Mouse (Mus musculus): ENCODE results near the gene Acap2. TPM values are rescaled to one million over a fixed set of nuclear protein-coding genes. Genes with fewer than 3 reads are reported as not detected.

Gene Acap2
- total and polyA plus RNA-seq, 2 experiments from 2014 or later = 10.9 to 26.7 TPM

DNA sequence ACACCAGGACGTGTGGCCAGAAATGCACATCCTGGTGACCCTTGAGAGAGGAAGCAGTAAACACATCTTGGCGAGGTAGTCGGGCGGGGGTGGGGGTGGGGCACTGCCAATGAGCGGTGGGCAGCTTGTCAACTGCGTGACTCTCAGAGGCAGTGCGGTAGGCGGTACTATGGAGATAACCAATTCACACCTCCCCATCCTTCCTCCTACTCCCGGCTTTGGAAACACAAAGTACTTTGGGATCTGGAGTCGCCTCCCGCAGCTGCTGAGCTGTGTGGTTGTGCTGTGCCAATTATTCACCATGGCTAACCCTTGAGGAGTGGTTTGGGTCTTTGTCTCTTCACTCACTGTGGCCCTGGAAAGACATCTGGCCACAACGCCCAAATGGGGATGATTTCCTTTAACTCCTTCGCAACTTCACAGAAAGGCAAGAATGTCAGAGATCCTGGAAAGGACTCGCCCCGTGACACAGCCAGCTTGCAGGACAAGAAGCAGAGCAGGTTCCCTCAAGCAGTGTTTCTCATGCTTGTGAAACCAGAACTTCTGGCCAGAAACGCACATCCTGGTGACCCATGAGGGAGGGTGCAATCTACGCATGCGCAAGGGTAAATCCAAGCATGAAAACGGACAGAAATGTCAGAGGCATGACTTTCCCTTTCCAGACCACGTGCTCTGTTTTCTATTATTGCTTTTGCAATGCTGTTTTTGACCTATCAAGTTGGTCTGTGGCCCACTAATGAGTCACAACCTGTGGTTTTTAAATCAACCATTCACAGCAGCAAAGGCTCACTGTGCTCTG lies 32.7 kb upstream of the Acap2 start:
- no peaks in the 10 kb centered on the region for H3K9me3 ChIP-seq (ENCODE audit: low read length)
- 38% methylated on average over 20 of the region's 20 CpGs for WGBS
- DNase-seq (ENCODE audit: low spot score) (peak; percentile 32), ATAC-seq (ENCODE audit: low FRiP score) (no peak)
- no peak overlapping the region for H3K27ac ChIP-seq (ENCODE audit: low read depth, low read length)
- no peaks in the 10 kb centered on the region for H3K36me3 ChIP-seq (ENCODE audit: insufficient read depth, low read length)
- peak overlapping the region; percentile 9; the same call in 1 of the 2 replicates for H3K4me3 ChIP-seq (ENCODE audit: low read depth, low read length)
- H3K4me1 ChIP-seq (ENCODE audit: insufficient read depth, low read length) = no peaks in the 10 kb centered on the region
- peak overlapping the region; percentile 28; the same call in 1 of the 2 replicates for H3K4me2 ChIP-seq (ENCODE audit: low read depth, low read length, poor library complexity, severe bottlenecking)
- TF ChIP-seq CTCF (IDR thresholded peaks at IDR 0.05) = no peak
- no peaks in the 10 kb centered on the region for H3K27me3 ChIP-seq (ENCODE audit: insufficient read depth, low read length)
- no peak overlapping the region for H3K9ac ChIP-seq (replicated peaks; ENCODE audit: low read length, poor library complexity, severe bottlenecking)

DNA sequence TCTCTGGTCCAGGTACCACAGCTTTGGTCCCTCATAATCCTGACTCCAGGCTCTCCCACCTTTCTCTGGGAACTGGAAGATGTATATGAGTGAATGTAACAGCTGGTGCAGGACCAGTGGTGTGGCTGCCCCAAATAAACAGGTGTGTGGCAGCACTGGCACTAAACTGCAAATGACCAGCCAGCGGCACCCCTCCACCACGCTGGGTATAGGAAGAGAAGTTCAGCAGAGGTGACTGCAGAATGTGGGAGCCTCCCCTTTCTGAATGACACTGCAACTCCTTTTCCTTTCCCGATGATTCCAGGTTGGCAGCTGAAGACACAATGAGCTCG lies 32.1 kb upstream of the Acap2 start:
- ATAC-seq (ENCODE audit: low FRiP score) (no peak), DNase-seq (ENCODE audit: low spot score) (no peak)
- H3K4me3 ChIP-seq (ENCODE audit: low read depth, low read length) = no peak overlapping the region
- no peaks in the 10 kb centered on the region for H3K27me3 ChIP-seq (ENCODE audit: insufficient read depth, low read length)
- H3K4me2 ChIP-seq (ENCODE audit: low read depth, low read length, poor library complexity, severe bottlenecking) = peak overlapping the region; percentile 28; the same call in 1 of the 2 replicates
- H3K36me3 ChIP-seq (ENCODE audit: insufficient read depth, low read length) = no peaks in the 10 kb centered on the region
- no peaks in the 10 kb centered on the region for H3K9me3 ChIP-seq (ENCODE audit: low read length)
- 55% methylated on average over 4 of the region's 4 CpGs for WGBS
- no peak overlapping the region for H3K27ac ChIP-seq (ENCODE audit: low read depth, low read length)
- H3K9ac ChIP-seq (replicated peaks; ENCODE audit: low read length, poor library complexity, severe bottlenecking) = no peak overlapping the region
- H3K4me1 ChIP-seq (ENCODE audit: insufficient read depth, low read length) = no peaks in the 10 kb centered on the region
- no peak for TF ChIP-seq CTCF (IDR thresholded peaks at IDR 0.05)

DNA sequence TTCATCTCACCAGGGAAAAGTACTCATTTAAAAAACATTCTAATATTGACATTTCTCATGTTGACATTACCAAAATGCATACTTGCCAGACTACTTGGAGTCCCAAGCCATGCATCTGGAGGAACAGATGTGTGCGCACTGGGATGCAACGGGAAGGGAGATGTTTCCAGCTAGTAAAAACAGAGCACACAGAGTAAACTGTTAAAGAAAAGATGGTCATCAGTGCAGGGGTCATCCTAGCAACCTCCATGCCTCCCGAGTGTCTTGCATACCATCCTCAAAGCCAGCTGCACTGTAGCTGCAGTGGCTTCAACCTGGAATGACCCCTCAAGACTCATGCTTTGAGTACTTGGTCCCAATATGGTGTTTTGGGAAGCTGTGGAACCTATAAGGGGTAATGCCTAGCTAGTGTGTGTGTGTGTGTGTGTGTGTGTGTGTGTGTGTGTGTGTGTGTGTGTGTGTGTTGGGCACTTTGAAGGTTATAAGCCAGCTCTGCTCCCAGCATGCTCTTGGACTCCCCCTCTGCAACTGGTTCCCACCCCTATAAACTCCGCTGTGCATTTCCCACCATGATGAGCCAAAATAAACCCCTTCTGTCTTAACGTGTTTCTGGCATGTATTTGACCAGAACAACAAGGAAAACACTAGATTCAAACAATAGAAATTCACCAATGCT lies 31.6 kb upstream of the Acap2 start:
- no peaks in the 10 kb centered on the region for H3K36me3 ChIP-seq (ENCODE audit: insufficient read depth, low read length)
- no peak for DNase-seq (ENCODE audit: low spot score)
- TF ChIP-seq CTCF (IDR thresholded peaks at IDR 0.05) = no peak
- H3K27me3 ChIP-seq (ENCODE audit: insufficient read depth, low read length) = no peaks in the 10 kb centered on the region
- no peak overlapping the region for H3K4me2 ChIP-seq (ENCODE audit: low read depth, low read length, poor library complexity, severe bottlenecking)
- no peaks in the 10 kb centered on the region for H3K4me1 ChIP-seq (ENCODE audit: insufficient read depth, low read length)
- WGBS = 78% methylated on average over 5 of the region's 5 CpGs
- no peak overlapping the region for H3K27ac ChIP-seq (ENCODE audit: low read depth, low read length)
- ATAC-seq (ENCODE audit: low FRiP score) = no peak
- H3K9ac ChIP-seq (replicated peaks; ENCODE audit: low read length, poor library complexity, severe bottlenecking) = no peak overlapping the region
- no peak overlapping the region for H3K4me3 ChIP-seq (ENCODE audit: low read depth, low read length)
- H3K9me3 ChIP-seq (ENCODE audit: low read length) = no peaks in the 10 kb centered on the region

DNA sequence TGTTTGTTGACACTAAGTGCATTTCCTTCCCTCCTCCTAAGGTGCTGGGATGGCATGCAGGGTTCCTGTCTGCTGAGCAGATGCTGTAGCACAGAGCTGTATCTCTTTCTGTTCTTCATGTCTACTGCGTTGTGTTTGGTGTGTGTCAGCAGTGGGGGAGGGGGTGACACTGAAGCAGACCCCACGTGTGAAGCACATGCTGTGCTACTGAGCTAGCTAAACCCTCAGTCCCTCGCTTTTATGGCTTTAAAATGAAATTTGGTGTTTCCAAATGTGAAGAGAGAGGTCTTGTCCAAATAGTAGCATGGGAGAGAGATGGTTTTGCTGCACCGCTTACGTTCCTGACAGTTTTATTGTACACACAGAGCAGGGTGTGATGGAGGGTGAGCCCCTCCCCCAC lies 30.5 kb upstream of the Acap2 start:
- no peaks in the 10 kb centered on the region for H3K36me3 ChIP-seq (ENCODE audit: insufficient read depth, low read length)
- DNase-seq (ENCODE audit: low spot score) (no peak), ATAC-seq (ENCODE audit: low FRiP score) (no peak)
- no peak overlapping the region for H3K9ac ChIP-seq (replicated peaks; ENCODE audit: low read length, poor library complexity, severe bottlenecking)
- no peaks in the 10 kb centered on the region for H3K27me3 ChIP-seq (ENCODE audit: insufficient read depth, low read length)
- H3K4me1 ChIP-seq (ENCODE audit: insufficient read depth, low read length) = no peaks in the 10 kb centered on the region
- 83% methylated on average over 5 of the region's 5 CpGs for WGBS
- no peak for TF ChIP-seq CTCF (IDR thresholded peaks at IDR 0.05)
- no peak overlapping the region for H3K27ac ChIP-seq (ENCODE audit: low read depth, low read length)
- H3K4me3 ChIP-seq (ENCODE audit: low read depth, low read length) = no peak overlapping the region
- H3K9me3 ChIP-seq (ENCODE audit: low read length) = no peaks in the 10 kb centered on the region
- no peak overlapping the region for H3K4me2 ChIP-seq (ENCODE audit: low read depth, low read length, poor library complexity, severe bottlenecking)

DNA sequence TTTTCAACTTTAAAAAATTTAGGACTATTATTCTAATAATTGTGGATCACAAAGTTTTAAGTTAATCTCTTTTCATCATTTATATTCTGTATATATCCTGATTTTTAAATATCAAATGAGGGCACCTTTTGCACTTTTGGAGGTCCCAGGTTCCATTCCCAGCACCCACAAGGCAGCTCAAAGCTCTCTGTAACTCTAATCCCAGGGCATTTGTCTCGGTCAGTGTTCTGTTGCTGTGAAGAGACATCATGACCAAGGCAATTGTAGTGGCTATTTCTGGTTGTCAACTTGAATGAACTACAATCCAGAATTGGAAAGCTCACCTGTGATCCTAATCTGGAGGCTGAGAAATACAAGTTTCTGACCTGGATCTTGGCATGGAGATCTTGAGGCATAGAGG lies 26.7 kb upstream of the Acap2 start:
- ATAC-seq (ENCODE audit: low FRiP score) (no peak), DNase-seq (ENCODE audit: low spot score) (no peak)
- H3K4me3 ChIP-seq (ENCODE audit: low read depth, low read length) = no peak overlapping the region
- no peak overlapping the region for H3K9ac ChIP-seq (replicated peaks; ENCODE audit: low read length, poor library complexity, severe bottlenecking)
- H3K27ac ChIP-seq (ENCODE audit: low read depth, low read length) = no peak overlapping the region
- no peaks in the 10 kb centered on the region for H3K36me3 ChIP-seq (ENCODE audit: insufficient read depth, low read length)
- H3K27me3 ChIP-seq (ENCODE audit: insufficient read depth, low read length) = no peaks in the 10 kb centered on the region
- H3K4me2 ChIP-seq (ENCODE audit: low read depth, low read length, poor library complexity, severe bottlenecking) = no peak overlapping the region
- no peaks in the 10 kb centered on the region for H3K4me1 ChIP-seq (ENCODE audit: insufficient read depth, low read length)
- no peaks in the 10 kb centered on the region for H3K9me3 ChIP-seq (ENCODE audit: low read length)
- WGBS = 89% methylated on average over 1 of the region's 1 CpGs
- TF ChIP-seq CTCF (IDR thresholded peaks at IDR 0.05) = no peak

DNA sequence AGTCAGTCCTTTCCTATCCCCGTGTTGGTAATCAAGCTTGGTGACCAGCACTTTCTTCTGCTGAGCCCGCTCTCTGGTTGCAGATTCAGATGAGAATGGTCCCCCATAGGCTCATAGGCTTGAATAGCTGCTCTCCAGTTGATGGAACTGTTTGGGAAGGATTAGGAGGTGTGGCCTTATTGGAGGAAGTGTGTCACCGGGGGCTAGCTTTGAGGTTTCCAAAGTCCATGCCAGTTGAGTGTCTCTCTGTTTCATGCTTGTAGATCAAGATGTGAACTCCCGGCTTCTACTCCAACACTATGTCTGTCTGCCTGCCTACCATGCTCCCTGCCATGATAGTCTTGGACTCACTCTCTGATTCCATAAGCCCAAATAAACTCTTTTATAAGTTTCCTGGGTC lies 14.2 kb upstream of the Acap2 start:
- no peaks in the 10 kb centered on the region for H3K36me3 ChIP-seq (ENCODE audit: insufficient read depth, low read length)
- ATAC-seq (ENCODE audit: low FRiP score) = no peak
- H3K27ac ChIP-seq (ENCODE audit: low read depth, low read length) = no peak overlapping the region
- H3K4me3 ChIP-seq (ENCODE audit: low read depth, low read length) = no peak overlapping the region
- WGBS = 89% methylated on average over 4 of the region's 4 CpGs
- H3K27me3 ChIP-seq (ENCODE audit: insufficient read depth, low read length) = no peaks in the 10 kb centered on the region
- TF ChIP-seq CTCF (IDR thresholded peaks at IDR 0.05) = no peak
- no peaks in the 10 kb centered on the region for H3K4me1 ChIP-seq (ENCODE audit: insufficient read depth, low read length)
- DNase-seq (ENCODE audit: low spot score) = no peak
- no peaks in the 10 kb centered on the region for H3K9me3 ChIP-seq (ENCODE audit: low read length)
- no peak overlapping the region for H3K4me2 ChIP-seq (ENCODE audit: low read depth, low read length, poor library complexity, severe bottlenecking)
- no peak overlapping the region for H3K9ac ChIP-seq (replicated peaks; ENCODE audit: low read length, poor library complexity, severe bottlenecking)
